Mouse (Mus musculus): Measurements from ENCODE around the gene Gnat1. TPM values are rescaled to one million over a fixed set of nuclear protein-coding genes. Genes with fewer than 3 reads are reported as not detected.
A peak's percentile ranks its signal among the peaks of the same experiment; 100 is the strongest.

Gnat1 gene
- total RNA-seq (2021), result not detected in 2 replicates
- long read RNA-seq, partial matches to known transcripts, result 0 of 2 reads
- long read RNA-seq, other reads (novel, unspliced or antisense), result 1 of 2 reads

DNA sequence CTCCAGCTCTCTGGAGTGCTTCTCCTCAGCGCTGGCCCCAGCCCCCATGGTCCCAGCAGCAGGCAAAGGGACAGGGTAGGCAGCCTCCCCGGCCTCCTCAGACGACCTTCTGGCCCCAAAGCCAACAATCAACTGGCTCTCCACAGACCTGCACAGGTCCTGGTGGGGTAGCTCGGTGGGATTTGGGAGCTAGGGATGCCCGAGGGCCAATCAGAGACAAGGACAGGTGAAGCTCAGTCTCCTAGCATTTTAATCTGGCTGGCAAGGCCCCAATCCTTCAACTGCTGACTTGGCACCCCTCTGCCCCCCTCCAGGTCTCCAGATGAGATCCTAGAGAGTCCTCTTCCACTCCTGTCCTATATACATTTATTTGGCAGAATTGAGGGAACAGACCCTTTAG lies at the start of gene Gnat1:
Gnat1 (minus strand) TSS at position 212 of the 400 bp plus-strand sequence.
- no peak for DNase-seq

DNA sequence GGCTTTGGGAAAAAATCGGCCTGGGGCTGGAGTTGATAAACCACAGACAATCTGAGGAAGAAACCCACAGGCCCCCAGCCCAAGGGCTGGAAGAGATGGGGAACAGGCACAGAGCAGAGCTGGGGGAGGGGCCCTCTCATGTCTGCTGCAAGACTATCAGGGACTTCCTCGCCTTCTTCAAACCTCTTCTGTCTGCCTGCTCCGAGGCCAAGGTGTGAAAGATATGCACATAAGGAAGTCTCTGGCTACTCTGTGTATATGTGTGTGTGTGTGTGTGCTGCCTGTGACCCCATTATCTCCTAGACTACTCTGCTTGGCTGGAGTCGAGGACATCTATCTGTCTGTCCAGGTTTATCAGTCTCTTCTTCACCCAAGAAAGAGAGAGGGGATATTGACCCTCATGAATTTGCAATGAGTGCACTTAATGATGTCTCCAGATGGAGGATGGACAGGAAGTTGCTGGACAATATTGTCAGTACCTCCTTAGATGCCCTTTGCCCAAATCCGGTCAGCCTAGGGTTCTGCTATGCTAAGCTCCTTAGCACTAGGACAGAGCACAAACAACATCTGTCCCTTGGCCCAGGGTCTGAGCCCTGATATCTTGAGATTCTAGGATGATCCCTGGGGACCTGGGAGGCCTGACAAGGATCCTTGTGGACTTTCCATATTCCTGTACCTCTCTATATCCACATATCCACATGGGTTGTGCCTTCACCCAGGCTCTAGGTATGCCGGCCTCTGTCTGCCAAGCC lies 49.6 kb upstream of the Gnat1 start:
- DNase-seq, result no peak

DNA sequence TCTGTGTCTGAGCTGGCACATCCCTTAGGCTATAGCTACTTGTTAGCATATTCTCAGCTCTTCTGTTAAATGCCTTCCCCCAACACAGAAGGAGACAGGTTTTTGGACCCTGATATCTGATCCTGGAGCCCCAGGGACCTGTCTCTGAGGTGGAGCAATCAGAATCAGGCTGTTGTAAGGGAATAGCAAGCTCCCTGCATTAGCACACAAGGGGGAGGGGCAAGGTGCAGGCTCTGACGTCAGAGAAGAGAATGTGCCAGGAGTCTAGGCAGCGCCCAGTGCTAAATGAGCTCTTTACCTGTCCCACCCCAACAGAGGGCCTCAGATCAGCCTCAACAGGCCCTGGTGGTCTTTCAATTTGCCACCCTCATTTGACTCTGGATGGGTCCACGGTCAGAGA lies 47.5 kb upstream of the Gnat1 start:
- DNase-seq, result no peak

DNA sequence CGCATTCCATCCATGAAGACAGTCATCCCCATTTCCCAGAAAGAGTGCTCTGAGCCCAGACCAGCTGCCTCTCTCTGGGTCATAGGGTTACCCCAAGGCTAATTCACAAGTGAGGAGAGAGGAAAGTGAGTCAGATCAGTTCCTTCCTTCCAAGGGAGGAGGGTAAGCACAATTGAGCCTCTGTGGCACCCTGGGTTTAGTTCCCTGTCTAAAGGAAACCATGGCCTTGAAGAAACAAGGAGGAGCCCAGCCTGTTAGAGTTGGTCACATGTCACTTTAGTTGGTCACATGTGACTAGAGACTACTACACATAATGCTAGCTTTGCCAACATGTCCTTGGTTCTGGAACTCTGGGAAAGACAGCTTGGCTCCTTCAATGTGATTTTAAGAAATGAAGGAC lies 45.3 kb upstream of the Gnat1 start:
- no peak for DNase-seq

DNA sequence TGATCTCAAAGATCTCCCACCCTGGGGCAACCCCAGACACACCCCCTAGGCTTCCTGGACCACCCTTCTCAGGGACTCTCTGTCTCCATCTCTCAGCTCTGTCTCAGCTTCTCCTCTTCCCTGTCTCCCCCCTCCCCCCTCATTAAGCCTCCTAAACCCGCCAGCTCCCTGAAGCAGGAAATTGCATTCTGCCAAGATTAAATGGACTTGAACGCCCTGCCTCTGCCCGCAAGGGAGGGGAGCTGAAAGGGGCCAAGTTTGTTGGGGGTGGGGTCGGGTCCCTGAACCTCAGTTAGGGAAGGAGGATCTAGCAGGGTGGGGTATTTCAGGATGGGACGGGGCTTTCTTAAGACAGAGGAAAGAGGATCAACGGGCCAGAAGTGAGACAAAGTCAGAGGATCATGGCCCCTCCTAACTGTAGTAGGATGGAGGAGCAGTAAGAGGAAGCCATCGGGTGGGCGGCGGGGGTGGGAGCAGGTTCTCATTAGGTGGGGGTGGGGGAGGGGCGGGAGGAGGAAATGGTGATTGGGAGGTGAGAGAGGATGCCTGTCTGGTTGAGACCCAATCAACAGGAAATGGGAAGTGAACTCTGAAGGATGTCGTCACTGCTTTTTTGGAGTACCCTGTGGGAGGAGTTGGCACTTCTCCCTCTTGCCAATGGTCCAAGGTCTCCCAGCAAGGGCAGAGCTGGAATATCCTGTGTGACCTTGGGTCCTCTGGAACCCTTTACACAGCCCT lies 44.5 kb upstream of the Gnat1 start:
- peak; percentile 59 for DNase-seq

DNA sequence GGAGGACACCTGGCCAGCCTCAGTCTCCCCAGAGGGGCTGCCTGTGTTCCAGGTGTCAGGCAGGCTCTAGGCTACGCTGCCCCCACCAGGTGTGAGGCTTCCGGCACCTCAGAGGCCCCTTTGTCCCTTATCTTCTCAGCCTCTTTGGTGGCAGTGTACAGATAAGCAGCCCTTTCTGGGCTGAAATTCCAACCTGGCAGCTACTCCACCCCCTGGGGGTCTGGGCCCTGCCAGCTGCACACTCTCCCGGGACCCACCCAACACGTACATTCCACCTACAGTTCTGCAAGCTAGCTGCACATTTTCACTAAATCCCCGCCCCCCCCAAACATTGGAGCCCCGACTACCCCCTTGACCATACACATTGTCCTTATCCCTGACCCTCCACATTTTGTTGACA lies 43.8 kb upstream of the Gnat1 start:
- DNase-seq, result no peak

DNA sequence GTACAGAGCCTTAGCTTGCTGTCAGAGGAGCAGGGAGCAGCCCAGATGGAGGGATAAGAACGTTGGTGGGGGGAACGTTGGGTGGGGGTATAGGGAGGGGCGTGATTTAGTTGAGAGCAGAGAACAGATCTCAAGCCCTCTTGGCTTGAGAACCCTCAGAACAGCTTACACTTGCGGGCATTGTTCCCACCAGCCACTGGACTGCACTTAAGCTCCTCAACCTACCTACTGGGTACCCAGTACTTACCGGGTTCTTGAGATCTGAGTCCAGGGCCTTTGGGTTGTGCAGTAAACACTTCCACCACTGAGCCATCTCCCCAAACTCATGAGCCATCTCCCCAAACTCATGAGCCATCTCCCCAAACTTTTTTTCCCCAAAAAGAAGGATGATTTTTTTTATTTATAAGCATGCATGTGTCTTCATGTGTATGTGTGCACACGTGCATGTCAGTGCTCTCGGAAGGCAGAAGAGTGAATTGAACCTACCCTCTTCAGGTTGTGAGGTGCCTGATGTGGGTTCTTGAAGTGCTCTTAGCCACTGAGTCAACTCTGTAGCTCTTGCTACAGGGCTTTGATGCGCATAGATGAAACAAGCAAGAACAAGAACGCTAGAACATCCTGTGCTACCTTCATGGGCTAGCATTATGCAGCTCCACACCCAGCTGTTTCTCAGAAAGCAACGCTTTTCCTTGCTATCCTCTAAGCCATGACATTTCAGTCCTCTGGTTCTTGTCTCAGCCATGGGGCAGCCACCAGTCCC lies 39.4 kb upstream of the Gnat1 start:
- no peak for DNase-seq

DNA sequence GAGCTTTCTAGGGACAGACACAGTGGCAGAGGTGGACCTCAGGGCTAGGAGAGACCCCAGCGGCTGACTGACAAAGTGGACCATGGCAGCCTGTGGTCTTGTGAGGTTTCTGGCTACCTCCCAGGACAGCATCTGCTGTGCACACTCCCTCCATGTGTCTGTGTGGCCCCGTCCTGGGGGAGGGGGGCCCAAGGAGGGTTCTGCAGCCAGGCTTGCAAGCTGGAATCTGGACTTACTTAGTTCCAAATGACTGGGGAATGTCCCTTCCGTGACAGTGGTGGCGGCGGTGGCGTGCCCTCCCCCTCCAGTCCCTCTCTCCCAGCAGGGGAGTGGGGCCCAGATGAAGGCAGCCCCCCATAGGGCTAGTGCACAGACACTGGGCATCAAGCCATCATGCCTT lies 37.4 kb upstream of the Gnat1 start:
- no peak for DNase-seq

DNA sequence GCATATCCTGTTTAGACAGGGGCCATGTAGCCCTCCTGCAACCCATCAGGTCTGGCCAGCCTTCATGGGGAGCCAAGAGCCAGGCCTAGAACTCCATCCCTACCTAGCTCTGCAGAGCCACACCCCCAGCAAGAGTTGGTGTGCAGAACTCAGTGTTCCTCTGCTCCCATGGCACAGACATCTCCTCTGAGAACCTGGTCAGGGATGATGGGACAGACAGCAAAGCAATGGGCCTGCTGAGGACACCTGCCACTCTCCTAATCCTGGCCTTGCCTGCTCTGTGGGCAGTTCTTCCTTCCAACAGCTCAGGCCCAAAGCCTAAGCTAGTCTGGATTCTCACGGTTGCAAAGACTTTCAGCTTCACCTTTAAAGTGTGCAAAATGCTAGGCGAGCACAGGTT lies 36.1 kb upstream of the Gnat1 start:
- no peak for DNase-seq

DNA sequence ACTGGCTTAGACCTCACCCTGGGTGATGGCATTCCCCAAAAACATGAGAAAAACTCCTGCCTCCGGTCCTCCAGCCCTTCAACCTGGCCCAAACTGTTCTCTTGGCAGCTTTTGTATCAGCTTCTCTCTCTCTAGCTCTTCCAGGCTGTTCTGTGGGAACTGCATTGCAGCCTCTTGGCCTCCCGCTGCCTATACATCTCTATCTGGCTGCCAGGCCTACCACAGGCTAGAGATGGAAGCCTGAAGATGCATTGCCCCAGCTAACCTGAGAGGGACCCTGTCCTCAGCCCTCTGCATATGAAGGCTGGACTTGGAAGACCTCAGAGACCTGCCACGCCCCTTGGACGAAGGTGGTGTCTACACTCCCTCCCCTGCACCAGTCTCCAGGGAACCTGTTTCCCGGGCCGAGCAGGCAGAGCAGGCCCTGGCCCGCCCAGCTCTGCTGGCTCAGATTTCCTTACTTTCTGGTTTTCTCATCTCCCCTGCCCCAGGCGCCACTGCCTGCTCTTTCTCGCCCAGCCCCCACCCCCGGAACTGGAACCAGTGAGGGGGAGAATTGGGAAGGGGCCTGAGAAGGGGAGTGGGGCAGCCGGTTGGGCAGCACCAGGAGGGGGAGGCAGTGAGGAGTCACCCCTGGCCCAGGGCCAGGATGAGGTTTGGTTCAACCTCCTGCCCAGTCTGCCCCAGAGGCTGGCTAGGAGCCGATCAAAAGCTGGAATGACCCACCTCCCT lies 34.9 kb upstream of the Gnat1 start:
- peak; percentile 53 for DNase-seq

DNA sequence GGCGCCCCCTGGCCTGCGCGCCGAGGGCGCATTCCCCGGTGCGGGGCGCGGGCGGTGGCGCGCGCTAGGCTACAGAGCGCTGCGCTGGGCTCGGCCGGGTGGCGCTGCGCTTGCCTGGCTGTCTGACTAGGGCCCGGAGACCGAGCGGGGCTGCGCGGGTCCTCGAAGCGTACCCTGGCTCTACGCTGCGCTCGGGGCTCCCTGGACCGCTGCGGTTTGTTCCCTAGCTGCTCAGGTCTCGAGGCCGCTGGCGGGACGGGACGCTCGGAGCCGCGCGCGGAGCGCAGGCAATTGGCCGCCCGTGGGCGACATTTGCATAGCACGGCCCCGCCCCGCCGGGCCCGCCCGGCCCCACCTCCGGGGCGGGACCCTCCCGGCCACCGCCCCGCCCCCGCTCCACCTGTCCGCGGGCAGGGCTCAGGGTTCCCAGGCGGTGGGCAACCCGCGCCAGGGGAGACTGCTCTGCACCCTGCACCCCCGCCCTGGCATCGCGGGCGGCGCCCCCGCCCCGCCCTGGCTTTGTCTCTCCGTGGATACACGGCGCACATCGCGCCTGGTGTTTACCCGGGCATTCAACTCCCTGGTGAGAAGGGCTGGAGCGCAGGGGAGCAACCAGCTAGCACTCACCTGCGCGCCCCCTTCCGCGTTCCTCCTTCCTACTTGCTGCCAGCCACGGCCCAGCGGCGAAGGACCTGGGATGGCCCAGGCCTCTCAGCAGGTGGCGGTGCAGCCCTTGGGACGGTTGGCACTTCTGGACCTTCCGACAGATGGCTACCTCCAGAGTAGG lies 30.4 kb upstream of the Gnat1 start, which contains the start of gene Sema3f:
Sema3f (minus strand) TSS at position 779 of the 787 bp plus-strand sequence.
- DNase-seq, result peak; percentile 86

DNA sequence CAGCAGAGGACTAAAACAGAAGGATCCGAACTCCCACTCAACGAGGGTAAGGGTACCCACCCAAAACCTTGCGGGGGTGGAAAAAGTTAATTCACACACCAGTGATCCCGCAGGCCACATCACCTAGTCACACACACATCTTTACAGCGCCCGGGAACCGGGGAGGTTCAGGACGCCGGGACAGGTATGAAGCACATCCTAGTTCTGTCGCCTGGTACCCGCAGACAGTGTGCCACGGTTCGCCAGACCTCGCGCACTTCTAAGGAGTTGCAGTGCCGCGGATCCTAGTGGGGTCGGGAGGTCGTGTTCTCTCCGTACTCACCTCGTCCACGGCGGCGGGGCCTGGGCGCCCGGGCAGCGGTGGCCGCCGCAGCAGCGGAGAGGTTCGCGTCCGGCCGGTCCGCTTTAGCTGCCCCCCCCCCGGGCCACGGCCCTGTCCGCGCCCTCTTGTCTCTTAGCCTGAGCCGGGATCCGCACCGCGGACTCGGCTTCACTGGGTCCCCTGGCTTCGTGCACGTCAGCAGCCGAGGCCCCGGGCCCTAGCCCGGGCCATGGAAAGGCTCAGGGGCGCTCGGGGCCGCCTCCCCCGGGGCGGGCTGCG lies 29.7 kb upstream of the Gnat1 start:
- no peak for DNase-seq

DNA sequence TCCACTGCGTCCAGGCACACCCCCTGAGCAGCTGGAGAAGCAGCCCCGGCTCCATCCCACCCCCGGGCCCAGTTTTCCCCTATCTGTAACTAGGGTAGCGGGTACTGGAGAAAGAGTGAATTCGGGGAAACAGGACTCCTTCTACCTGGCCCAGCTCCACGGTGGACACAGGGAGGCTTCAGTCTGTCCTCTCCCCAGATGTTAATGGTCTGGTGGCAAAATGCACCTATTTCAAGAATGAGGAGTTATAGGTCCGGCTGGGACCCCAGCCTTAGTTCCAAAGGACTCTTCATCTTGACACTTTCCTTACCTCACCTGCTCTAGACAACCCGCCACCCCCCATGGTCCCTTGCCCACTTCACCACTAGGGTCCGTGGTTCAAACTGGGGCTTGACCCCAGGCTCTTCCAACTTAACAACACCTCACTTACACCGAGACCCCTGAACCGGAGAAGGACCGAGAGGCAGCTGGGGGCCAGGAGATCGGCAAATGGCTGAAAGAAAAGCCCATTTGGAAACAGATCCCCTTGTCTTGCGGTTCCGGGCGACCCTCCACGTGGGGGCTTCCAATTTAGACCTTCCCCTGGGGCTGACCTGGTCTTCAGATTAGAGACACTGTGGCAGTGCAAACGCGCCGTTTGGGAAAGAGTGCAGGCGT lies 29.1 kb upstream of the Gnat1 start:
- DNase-seq, result no peak

DNA sequence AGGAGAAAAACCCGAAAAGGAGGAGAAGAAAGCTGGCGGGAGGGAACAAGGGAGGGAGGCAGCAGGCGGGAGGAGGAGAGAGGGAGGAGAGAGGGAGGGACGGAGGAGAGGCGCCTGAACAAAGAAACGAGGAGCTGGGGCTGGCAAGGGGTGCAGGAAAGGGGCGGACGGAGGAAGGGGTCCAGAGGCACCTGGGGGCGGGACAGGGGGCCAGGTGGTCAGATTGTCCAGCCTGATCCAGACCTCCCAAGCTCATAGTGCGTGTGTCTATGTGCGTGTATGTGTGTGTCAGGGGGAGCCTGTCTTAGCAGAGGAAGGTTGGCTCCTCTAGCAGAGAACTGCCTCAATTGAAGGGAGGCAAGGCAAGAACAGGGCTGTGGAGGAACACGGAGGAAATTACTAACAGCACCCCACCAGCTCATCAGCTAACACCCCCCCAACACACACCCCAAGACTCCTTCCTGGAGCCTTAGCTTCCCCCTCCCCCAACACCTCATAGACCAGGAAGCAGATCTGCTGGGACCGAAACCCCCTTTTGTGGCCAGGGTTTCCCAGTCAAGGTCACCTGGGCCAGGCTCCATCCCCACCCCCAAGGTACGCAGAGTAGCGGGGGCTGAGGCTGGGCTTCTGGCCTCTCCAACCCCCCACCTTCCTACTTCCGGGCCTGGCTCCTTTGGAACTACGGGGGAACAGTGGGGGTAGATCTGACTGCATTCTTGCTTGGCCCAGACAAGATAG lies 28.4 kb upstream of the Gnat1 start:
- DNase-seq, result no peak

DNA sequence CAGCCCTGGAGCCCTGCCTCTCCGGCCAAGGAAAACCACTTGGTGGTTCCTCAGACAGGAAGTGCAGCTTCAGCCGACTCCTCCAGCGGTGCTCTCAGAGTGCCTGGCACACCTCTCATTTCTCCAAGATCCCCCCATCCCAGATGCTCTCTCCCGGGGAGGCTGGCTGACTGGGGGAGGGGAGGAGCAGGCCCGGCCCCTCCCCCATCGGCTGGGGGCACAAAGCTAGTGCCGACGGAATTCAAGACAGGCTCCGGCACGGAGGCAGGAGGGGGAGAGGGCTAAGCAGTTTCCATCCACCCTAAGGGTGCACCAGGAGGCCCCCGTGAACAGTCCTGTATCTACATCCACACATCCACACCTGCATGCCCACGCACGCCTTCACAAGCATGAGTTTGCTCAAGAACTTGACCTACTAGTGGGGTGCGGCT lies 27.3 kb upstream of the Gnat1 start:
- DNase-seq, result no peak

DNA sequence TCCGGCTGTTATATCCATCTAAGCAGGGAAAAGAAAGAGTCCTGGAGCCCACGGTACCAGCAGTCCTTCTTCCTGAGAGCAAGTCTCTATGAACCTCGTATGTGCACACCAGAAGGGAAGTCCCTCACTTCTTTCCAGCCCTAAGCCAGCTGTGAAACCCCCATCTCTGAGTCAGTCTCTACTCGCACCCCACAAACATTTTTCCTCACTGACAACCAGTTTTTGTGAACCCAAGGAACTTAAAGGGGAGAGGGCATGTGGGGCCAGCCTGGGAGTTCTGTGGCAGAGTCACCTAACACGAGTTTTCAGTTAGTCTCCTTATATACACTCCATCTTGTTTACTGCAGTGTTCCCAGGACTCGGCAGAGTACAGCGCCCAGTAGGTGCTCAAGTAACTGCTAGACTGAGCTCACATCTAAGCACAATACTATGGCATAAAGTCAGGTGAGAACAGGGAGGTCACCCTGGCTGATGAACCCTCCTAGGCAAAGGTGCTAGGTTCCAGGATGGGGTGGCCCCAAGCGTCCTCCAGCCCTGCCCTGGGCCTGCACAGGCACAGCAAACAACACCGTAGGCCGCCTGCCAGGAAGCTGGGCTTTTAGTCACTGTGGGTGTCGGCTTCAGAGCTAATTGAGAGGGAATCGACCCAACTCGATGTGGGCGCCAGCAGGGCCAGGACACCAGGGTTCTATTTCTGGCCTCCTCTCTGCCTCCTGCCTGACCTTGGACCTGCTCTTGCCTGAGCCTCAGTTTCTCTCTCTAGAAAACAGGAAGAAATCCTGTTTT lies 24.0 kb upstream of the Gnat1 start:
- DNase-seq, result no peak

DNA sequence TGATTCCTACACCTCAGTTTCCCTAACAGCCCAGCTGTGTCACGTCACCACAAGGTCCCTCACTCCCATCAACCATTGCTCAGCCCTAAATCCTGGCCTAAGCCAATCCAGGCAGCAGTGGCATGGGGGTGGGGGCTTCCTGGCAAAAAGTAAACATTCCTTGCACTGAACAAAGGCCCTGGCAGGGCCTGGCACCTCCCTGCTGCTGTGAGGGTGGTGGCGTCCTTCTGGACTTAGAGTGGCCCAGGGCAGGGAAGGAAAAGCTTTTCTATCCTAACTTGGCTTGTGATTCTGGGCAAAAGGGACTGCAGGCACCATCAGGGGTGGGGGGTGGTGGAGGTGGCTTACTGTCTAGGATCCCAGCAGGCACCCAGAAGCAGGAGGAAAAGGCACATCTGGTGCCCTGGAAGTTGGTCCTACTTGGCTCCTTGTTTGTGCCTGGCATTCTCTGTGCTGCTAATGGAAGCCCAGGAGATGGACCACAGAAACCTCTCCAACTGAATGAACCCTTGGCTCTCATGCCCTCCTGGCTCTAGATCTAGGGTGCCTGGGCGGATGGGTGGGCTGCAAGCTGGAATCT lies 23.2 kb upstream of the Gnat1 start:
- DNase-seq, result no peak

DNA sequence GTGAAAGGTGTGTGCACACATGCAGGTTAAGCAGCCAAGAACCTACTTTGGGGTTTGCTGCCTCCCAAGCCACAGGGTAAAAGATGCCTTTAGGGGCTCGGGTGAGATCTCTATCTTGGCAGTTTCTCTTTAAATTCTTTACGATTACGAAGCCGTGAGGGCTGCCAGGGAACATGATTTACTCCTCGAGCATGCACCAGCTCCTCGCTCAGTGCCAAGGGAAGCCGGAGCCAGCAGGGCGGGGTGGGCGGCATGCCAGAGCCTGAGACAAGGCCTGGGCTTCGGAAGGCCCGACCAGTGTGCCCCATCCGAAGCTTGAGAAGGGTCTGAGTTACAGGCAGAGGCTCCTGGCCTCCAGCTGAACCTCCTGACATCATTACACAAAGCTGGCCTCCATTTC lies 22.1 kb upstream of the Gnat1 start:
- DNase-seq, result peak; percentile 89

Measured in adrenal gland, postnatal 25 days (tissue).